Mouse (Mus musculus) liver, embryonic 14 days (tissue): Measurements from ENCODE around the gene 4933402N03Rik. TPM values are rescaled to one million over a fixed set of nuclear protein-coding genes. Genes with fewer than 3 reads are reported as not detected.

Experiments used
- polyA plus RNA-seq: library from polyadenylated mRNA; depleted of rRNA; stranded (reverse); fragments of >200 nt; gene quantifications from 2 replicates; pipeline ENCODE4 v1.2.3, GENCODE M21; 2012; rRNA removed

4933402N03Rik gene
- polyA plus RNA-seq = not detected in 2 replicates

GRCm38 (mm10) chr7:131146214-131146613 lies at the start of gene 4933402N03Rik:
Gene 4933402N03Rik, minus strand, starts transcription at chr7:131146314.

GRCm38 (mm10) chr7:131174121-131174520 lies 28.0 kb upstream of the 4933402N03Rik start, which contains the start of gene 5430419D17Rik:
Gene 5430419D17Rik, plus strand, starts transcription at chr7:131174402.

Other genes with a start within 250 kb of the 4933402N03Rik start
- 0.16 and 1.5 TPM in 2 replicates for gene Htra1, start 210.2 kb downstream of the 4933402N03Rik start, polyA plus RNA-seq
- gene Dmbt1, start 114.3 kb downstream of the 4933402N03Rik start, polyA plus RNA-seq = not detected in 2 replicates
- not detected in 2 replicates for gene 5430419D17Rik, start 28.1 kb upstream of the 4933402N03Rik start, polyA plus RNA-seq
- not detected in 2 replicates for gene Cuzd1, start 176.0 kb upstream of the 4933402N03Rik start, polyA plus RNA-seq
- 0.07 and 0.17 TPM in 2 replicates for gene Fam24b, start 183.2 kb upstream of the 4933402N03Rik start, polyA plus RNA-seq
- gene Fam24a, start 187.6 kb upstream of the 4933402N03Rik start, polyA plus RNA-seq = not detected in 2 replicates
- 3.8 and 4.8 TPM in 2 replicates for gene 2310057M21Rik, start 216.4 kb upstream of the 4933402N03Rik start, polyA plus RNA-seq
- 13.9 and 16.0 TPM in 2 replicates for gene Pstk, start 224.8 kb upstream of the 4933402N03Rik start, polyA plus RNA-seq